Mouse (Mus musculus) monocyte, adult 5-6 weeks (primary cell): ENCODE data around the gene Pinlyp. TPM values are rescaled to one million over a fixed set of nuclear protein-coding genes. Genes with fewer than 3 reads are reported as not detected.
"Not testable (repeated sequence)": the region's sequence is repeated elsewhere in the genome, so short reads cannot be mapped to it uniquely, and the experiment has no call there.

Source experiments
- ATAC-seq: fragments of 153-309, 156-312 bp; replicated peaks from 2 replicates; pipeline ENCODE4 v1.8.0; 2017; ENCODE audit warnings: mild to moderate bottlenecking; ENCODE audit not compliant: low TSS enrichment, insufficient number of reproducible peaks, severe bottlenecking, poor library complexity, low FRiP score
- total RNA-seq: library from RNA; stranded (forward); fragments of 200-1000, 200-491, 200-594 nt; gene quantifications from 3 replicates; pipeline ENCODE4 v1.2.3, GENCODE M21; 2017

The Pinlyp gene
- total RNA-seq, 1 experiment from 2014 or later, result not detected

- ATAC-seq, result peak; percentile 95
Measured at GRCm38 (mm10) chr7:24530062-24530931, 15.6 kb downstream of the Pinlyp start, which contains the start of gene Irgq. Gene Irgq (plus strand): TSS chr7:24530689.

DNA sequence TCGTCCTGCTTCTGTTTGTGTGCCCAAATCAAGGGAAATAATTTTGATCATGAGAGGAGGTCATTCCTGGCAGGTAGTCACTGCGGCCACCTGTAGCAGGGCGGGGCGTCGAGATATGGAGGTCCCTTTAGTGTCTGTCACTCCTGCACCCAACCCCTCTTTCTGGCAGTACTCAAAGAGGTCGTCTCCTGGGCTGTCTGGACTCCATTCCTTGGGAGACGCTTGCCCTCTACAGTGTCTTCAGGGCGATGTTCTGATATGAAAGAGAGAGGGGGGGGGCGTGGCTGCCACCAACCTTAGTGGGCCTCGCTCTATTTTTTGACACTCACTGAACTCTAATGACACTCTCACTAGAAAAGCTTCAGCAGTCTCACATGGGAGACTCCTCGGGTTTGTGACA lies 16.3 kb downstream of the Pinlyp start:
- no peak for ATAC-seq

GRCm38 (mm10) chr7:24528861-24529260 lies 17.1 kb downstream of the Pinlyp start:
- ATAC-seq, result no peak

GRCm38 (mm10) chr7:24525686-24526420 lies 20.1 kb downstream of the Pinlyp start:
- no peak for ATAC-seq

GRCm38 (mm10) chr7:24524978-24525377 lies 20.9 kb downstream of the Pinlyp start:
- no peak for ATAC-seq

DNA sequence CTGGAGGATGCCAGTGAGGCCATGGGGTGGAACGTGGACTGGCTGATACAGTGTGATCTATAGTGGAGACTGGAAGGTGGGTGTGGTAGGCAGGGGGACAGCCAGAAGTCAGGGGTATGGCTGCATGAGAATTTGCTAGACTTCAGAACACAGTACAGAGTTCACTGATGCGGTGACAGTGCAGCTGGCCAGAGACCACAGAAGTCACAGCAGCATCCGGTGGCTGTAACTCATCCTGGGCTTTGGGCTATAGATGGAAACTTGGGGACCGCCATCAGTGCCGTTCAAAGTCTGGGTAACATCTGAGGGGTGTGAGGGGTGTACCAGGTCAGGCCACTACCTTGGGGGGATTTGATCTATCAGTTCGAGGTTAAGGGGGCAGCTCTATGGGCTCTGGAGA lies 22.2 kb downstream of the Pinlyp start:
- no peak for ATAC-seq

DNA sequence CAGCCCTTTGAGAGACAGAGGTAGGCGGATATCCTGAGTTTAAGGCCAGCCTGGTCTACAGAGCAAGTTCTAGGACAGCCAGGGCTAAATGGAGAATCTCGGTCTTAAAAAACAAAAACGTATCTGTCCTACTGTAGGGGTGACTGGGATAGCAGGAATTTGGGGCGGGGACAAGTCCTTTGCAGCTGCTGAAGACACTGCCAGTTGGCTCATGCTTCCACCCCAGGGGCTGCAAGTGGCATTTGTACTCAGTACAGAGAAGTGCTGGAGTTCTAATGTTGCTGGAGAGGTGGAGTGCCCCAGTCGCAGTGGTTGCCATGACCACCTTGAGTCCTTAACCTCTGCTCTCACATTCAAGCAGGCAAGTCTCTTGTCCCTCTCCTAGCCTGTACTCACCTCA lies 23.1 kb downstream of the Pinlyp start:
- ATAC-seq, result no peak

- ATAC-seq, result not testable (repeated sequence)
Measured at GRCm38 (mm10) chr7:24520054-24520453, 25.9 kb downstream of the Pinlyp start.

DNA sequence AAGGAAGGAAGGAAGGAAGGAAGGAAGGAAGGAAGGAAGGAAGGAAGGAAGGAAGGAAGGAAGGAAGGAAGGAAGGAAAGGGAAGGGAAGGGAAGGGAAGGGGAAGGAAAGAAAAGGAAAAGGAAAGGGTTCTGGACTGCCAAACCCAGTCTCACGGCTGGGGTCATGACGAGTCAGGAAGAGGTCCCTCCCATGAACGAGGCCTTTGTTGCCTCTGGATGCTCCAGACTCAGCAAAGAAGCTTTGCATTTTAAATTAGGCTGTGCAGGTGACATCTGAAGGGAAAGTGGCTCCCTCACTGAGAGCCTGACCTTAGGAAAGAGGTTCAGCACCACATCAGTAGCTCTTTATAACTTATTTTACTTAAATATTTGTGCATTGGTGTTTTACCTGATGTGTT lies 26.8 kb downstream of the Pinlyp start:
- ATAC-seq, result no peak

GRCm38 (mm10) chr7:24517654-24518053 lies 28.3 kb downstream of the Pinlyp start:
- ATAC-seq, result no peak

DNA sequence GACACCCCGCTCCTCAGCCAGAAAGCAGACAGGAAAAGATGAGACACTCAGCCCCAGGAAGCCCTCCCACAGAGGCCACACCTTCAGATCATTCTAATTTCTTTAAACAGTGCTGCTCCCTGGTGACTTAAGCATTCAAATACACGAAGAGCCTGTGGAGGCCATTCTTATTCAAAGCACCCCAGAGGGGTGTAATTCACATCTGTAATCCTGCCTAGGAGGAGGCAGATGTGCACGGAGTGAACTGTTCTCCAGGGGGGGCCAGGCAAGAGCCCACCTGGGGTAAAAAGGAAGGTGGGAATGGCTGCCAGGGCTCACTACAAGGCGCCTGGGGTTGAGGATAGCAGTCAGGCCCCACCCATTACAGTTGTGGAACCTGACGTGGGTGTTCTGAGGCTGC lies 28.8 kb downstream of the Pinlyp start:
- ATAC-seq, result no peak

DNA sequence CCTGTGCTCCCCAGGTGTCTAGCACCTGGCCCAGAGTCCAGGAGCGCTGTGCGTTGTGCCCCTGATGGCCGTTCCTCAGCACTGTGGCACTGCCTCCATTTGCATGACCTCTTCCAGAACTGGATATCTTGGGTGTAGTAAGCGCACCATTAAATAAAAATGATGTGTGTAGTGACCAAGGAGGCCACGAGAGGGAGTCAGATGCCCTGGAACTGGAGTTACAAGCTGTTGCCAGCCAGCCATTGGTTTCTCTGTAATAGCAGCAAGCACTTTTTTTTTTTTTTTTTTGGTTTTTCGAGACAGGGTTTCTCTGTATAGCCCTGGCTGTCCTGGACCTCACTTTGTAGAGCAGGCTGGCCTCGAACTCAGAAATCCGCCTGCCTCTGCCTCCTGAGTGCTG lies 29.6 kb downstream of the Pinlyp start:
- ATAC-seq, result not testable (repeated sequence)

DNA sequence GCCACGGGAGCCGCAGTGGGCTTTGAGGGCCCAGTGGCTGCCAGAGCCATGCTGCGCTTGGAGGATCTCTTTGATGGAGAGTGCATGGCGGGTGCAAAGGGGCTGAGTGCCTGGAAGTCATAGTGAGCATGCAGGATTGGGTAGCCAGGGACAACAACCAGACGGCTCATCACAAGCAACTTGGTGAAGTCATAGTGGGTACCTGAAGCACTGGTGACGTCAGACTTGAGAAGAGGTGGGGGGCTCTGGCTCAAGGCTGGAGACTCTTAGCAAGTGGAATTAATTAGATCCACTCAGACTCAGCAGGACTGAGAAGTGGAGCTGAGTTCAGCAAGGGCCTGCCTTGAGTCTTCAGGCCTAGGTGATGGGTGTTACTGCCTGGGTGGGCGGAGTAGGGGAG lies 33.6 kb downstream of the Pinlyp start, which contains the start of gene AC161166.1:
Gene AC161166.1 (minus strand): TSS at position 101 of the 400 bp plus-strand sequence.
- ATAC-seq, result no peak

DNA sequence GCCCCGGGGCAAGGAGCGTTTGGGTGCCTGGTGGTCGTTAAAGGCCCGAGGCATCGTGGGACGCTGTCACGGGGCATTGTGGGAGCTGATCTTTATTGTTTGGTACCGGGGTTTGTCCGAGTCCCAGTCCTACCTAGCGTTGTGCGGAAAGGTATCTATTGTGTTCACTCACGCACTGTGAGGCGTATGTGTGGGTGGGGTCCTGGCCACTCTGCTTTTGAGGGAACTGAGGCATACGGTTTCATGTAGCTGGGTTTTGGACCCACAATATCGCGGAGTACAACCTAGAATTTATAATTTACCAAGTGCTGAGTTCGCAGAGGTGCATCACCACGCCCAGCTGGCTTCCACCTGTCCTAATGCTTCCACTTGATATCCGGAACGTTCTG lies 38.2 kb downstream of the Pinlyp start:
- ATAC-seq, result no peak

- peak; percentile 72 for ATAC-seq
Measured at GRCm38 (mm10) chr7:24506838-24507725, 38.8 kb downstream of the Pinlyp start, which contains the start of gene Zfp428. Gene Zfp428 (plus strand): TSS chr7:24507006.

DNA sequence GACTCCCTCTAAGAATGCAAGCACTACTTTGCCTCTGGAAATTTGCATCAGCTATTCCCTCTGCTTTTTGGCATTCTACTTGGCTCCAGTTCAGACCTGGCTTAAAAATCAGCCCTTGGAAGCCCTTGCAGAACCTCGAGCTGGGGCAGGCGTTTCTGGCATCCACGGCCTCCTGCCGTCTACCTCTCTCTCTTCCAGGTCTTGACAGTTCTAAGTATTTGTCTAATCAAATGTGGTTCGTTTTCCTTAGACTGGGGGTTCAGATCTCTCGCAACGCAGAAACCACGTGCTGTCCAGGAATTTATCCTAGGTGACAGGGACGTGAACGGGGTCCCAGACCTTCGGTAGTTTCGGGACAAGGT lies 39.5 kb downstream of the Pinlyp start:
- ATAC-seq, result no peak

DNA sequence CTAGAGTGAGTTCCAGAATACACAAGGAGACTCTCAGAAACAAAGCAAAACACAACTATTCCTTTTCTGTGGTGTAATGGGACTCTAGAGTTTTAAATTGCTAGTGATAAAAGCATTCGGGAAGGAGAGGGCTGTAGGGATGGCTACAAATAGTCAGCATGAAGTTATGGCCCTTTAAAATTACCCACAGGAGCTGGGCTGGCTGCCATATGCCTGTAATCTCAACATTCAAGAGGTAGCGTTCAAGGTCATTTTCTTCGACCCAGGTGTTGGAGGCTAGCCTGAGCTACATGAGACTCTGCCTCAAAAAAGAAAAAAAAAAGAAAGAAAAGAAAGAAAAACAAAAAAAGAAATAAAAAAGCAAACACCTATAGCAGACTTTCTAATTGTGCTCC lies 39.9 kb downstream of the Pinlyp start:
- no peak for ATAC-seq

- no peak for ATAC-seq
Measured at GRCm38 (mm10) chr7:24505447-24506064, 40.4 kb downstream of the Pinlyp start.
